Mouse (Mus musculus): ENCODE results near the gene Shisa7. TPM values are rescaled to one million over a fixed set of nuclear protein-coding genes. Genes with fewer than 3 reads are reported as not detected.
"Not testable (repeated sequence)": the region's sequence is repeated elsewhere in the genome, so short reads cannot be mapped to it uniquely, and the experiment has no call there.

The Shisa7 gene
- total and polyA plus RNA-seq, 2 experiments = under 0.01 to 0.12 TPM

DNA sequence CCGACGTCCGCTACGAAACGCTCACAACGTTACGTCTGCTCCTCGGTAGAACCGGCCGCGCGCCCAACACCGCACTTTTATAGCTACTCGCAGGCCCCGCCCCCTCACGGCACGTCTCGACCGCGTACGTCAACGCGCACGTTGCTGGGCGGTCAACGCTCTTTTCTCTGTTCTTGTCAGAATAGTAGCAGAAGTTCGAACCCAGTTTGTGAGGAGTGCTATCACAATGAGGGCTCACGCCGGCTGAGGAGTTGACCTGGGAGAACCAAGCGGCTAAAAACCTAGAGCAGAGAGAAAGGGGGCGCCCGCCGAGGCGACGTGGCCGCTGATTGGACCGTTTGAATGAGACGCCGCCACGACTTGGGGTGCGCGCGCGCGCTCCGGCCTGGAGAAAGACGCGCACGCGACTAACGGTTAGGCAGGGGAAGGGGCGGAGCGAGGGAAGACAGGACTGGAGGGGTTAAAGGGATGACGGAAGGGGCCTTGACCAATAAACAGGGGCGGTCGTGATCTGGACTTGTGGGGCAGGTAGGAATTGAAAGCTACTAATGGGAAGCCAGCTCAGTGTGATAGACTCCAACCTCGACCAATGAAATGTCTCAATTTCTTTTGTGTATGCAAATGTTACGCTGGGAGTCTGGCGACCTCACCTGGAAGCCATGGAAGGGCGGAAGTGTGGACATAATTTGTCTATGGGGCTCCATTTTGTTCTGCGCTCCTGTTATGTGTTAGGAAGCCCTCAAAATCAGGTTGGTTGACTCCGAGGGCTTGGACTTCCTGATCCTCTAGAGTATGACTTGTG is 32.0 kb downstream of the Shisa7 start, which contains the start of gene Ube2s:
Gene Ube2s, minus strand, starts transcription at position 288 of the 802 bp plus-strand sequence.
- peak within 1 kb of the TSS; percentile 91 for H3K9ac ChIP-seq (ENCODE audit: low read depth, low read length)
- peak within 1 kb of the TSS; percentile 92 for H3K4me3 ChIP-seq (ENCODE audit: insufficient read depth, low read depth, low read length)
- DNase-seq (ENCODE audit: extremely low read depth, low read depth, low spot score) = peak; percentile 100
- H3K27me3 ChIP-seq (ENCODE audit: control insufficient read depth, insufficient read depth, low read length) = no peaks in the 10 kb centered on the region
- TF ChIP-seq POLR2A (IDR thresholded peaks at IDR 0.05; ENCODE audit: extremely low read depth, insufficient read depth, low read length) = peak; percentile 73
- no peak for TF ChIP-seq CTCF (IDR thresholded peaks at IDR 0.05; ENCODE audit: low read depth, low read length)
- peaks cover 17% of the 10 kb centered on the region for H3K4me1 ChIP-seq (ENCODE audit: control insufficient read depth, insufficient read depth, low read length)
- H3K36me3 ChIP-seq (ENCODE audit: control insufficient read depth, insufficient read depth, low read length) = peaks cover 16% of the 10 kb centered on the region
- peaks cover 10% of the 10 kb centered on the region; the same call in 1 of the 2 replicates for H3K79me2 ChIP-seq (ENCODE audit: control insufficient read depth, insufficient read depth, low read length)
- under 1% methylated on average over 62 of the region's 62 CpGs for WGBS
- H3K27ac ChIP-seq (replicated peaks; ENCODE audit: insufficient read depth, low read depth, low read length) = peak within 1 kb of the TSS; percentile 92

DNA sequence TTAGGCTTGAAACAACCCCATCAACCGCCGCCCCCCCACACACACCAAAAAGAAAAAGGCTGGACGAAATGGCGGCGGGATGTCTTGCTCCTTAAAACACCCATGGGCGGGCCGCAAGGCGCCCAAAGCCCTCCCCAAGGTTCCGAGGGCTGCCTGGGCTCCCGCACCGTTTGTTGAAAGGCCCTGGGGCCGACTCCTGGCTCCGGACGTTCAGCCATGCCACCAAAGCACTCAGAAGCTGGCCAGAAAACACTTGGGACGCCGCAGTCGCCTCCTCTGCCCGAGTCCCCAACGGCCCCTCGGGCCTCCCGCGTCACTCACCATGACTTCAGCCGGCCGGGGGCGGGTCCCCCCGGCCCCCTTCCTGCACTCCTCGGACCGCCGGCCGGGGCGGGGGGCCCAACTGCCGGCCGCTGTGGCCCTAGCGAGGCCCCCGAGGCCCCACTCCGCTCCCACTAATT is 32.6 kb downstream of the Shisa7 start:
- under 1% methylated on average over 36 of the region's 36 CpGs for WGBS

GRCm38 (mm10) chr7:4811131-4811530 is 33.4 kb downstream of the Shisa7 start:
- not testable (repeated sequence) for H3K27me3 ChIP-seq (ENCODE audit: control insufficient read depth, insufficient read depth, low read length); DNase-seq (ENCODE audit: extremely low read depth, low read depth, low spot score); H3K27ac ChIP-seq (replicated peaks; ENCODE audit: insufficient read depth, low read depth, low read length)
- Histone ChIP-seq H3K9ac (ENCODE audit: low read depth, low read length) (peak overlapping the region; percentile 91), H3K4me3 (ENCODE audit: insufficient read depth, low read depth, low read length) (peak overlapping the region; percentile 92), H3K4me1 (ENCODE audit: control insufficient read depth, insufficient read depth, low read length) (peaks cover 17% of the 10 kb centered on the region), H3K36me3 (ENCODE audit: control insufficient read depth, insufficient read depth, low read length) (peaks cover 29% of the 10 kb centered on the region), H3K79me2 (ENCODE audit: control insufficient read depth, insufficient read depth, low read length) (peaks cover 10% of the 10 kb centered on the region; the same call in 1 of the 2 replicates)
- 47% methylated on average over 10 of the region's 10 CpGs for WGBS

More for the DNA sequence above, 32.6 kb downstream of the Shisa7 start:
- Histone ChIP-seq H3K36me3 (ENCODE audit: control insufficient read depth, insufficient read depth, low read length) (peaks cover 22% of the 10 kb centered on the region), H3K4me1 (ENCODE audit: control insufficient read depth, insufficient read depth, low read length) (peaks cover 17% of the 10 kb centered on the region), H3K79me2 (ENCODE audit: control insufficient read depth, insufficient read depth, low read length) (peaks cover 10% of the 10 kb centered on the region; the same call in 1 of the 2 replicates), H3K27me3 (ENCODE audit: control insufficient read depth, insufficient read depth, low read length) (no peaks in the 10 kb centered on the region), H3K27ac (replicated peaks; ENCODE audit: insufficient read depth, low read depth, low read length) (peak overlapping the region; percentile 40), H3K9ac (ENCODE audit: low read depth, low read length) (peak overlapping the region; percentile 91), H3K4me3 (ENCODE audit: insufficient read depth, low read depth, low read length) (peak overlapping the region; percentile 92)
- TF ChIP-seq POLR2A (IDR thresholded peaks at IDR 0.05; ENCODE audit: extremely low read depth, insufficient read depth, low read length) = no peak
- TF ChIP-seq CTCF (IDR thresholded peaks at IDR 0.05; ENCODE audit: low read depth, low read length) = no peak
- no peak for DNase-seq (ENCODE audit: extremely low read depth, low read depth, low spot score)

- Histone ChIP-seq H3K27ac (replicated peaks; ENCODE audit: insufficient read depth, low read depth, low read length) (no peak overlapping the region), H3K4me1 (ENCODE audit: control insufficient read depth, insufficient read depth, low read length) (peaks cover 10% of the 10 kb centered on the region), H3K4me3 (ENCODE audit: insufficient read depth, low read depth, low read length) (no peak overlapping the region), H3K36me3 (ENCODE audit: control insufficient read depth, insufficient read depth, low read length) (peaks cover 35% of the 10 kb centered on the region), H3K27me3 (ENCODE audit: control insufficient read depth, insufficient read depth, low read length) (no peaks in the 10 kb centered on the region), H3K79me2 (ENCODE audit: control insufficient read depth, insufficient read depth, low read length) (peaks cover 8% of the 10 kb centered on the region; the same call in 1 of the 2 replicates), H3K9ac (ENCODE audit: low read depth, low read length) (no peak overlapping the region)
- WGBS = 89% methylated on average over 7 of the region's 7 CpGs
- peak; percentile 53 for DNase-seq (ENCODE audit: extremely low read depth, low read depth, low spot score)
- TF ChIP-seq CTCF (IDR thresholded peaks at IDR 0.05; ENCODE audit: low read depth, low read length) (peak; percentile 36; the same call in 1 of the 2 replicates), POLR2A (IDR thresholded peaks at IDR 0.05; ENCODE audit: extremely low read depth, insufficient read depth, low read length) (no peak)
Measured at GRCm38 (mm10) chr7:4806716-4807115, 37.8 kb downstream of the Shisa7 start.

DNA sequence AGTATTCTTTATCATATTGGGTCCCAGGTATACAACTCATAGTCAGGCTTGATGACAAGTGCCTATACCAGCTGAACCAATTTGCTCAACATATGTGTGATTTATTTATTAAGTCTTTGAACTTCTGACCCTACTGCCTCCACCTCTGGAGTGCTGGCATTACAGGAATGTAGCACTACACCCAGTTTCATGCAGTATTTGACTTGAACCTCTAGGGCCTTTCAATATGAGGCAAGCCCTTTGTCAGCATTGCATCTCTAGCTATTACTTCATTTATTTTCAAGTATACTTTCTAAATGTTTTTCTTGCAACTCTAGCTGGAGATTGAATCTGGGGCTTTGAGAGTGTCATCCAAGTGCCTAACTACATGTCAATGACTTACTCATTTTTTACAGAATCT is 42.2 kb downstream of the Shisa7 start:
- no peaks in the 10 kb centered on the region for H3K4me1 ChIP-seq (ENCODE audit: control insufficient read depth, insufficient read depth, low read length)
- no peak for TF ChIP-seq POLR2A (IDR thresholded peaks at IDR 0.05; ENCODE audit: extremely low read depth, insufficient read depth, low read length)
- DNase-seq (ENCODE audit: extremely low read depth, low read depth, low spot score) = no peak
- H3K79me2 ChIP-seq (ENCODE audit: control insufficient read depth, insufficient read depth, low read length) = no peaks in the 10 kb centered on the region
- no peak overlapping the region for H3K4me3 ChIP-seq (ENCODE audit: insufficient read depth, low read depth, low read length)
- no peak overlapping the region for H3K27ac ChIP-seq (replicated peaks; ENCODE audit: insufficient read depth, low read depth, low read length)
- H3K36me3 ChIP-seq (ENCODE audit: control insufficient read depth, insufficient read depth, low read length) = peaks cover 18% of the 10 kb centered on the region
- H3K9ac ChIP-seq (ENCODE audit: low read depth, low read length) = no peak overlapping the region
- H3K27me3 ChIP-seq (ENCODE audit: control insufficient read depth, insufficient read depth, low read length) = no peaks in the 10 kb centered on the region
